Mouse (Mus musculus) thymus, adult 2 months (tissue): Measurements from ENCODE around the gene Snx21. TPM values are rescaled to one million over a fixed set of nuclear protein-coding genes. Genes with fewer than 3 reads are reported as not detected.

Experiments
- DNase-seq: peaks from one replicate; pipeline ENCODE4 v3.0.0; 2021
- H3K27ac ChIP-seq: fragments of 200-500 bp; 2 replicates; pipeline ENCODE4 v1.5.1; 2012; ENCODE audit warnings: low read length, control low read depth; ENCODE audit not compliant: control insufficient read depth, insufficient read depth
- H3K27me3 ChIP-seq: fragments of 200-500 bp; 2 replicates; pipeline ENCODE4 v1.6.1; 2012; ENCODE audit warnings: mild to moderate bottlenecking, low read length, moderate library complexity, mixed read lengths; ENCODE audit not compliant: control insufficient read depth, insufficient read depth
- H3K36me3 ChIP-seq: fragments of 200-500 bp; 2 replicates; pipeline ENCODE4 v1.6.1; 2012; ENCODE audit warnings: mild to moderate bottlenecking, low read length, moderate library complexity; ENCODE audit not compliant: control insufficient read depth, insufficient read depth
- H3K4me1 ChIP-seq: fragments of 200-500 bp; replicated peaks from 2 replicates; pipeline ENCODE4 v1.6.1; 2012; ENCODE audit warnings: low read length; ENCODE audit not compliant: control insufficient read depth, insufficient read depth
- H3K4me3 ChIP-seq: fragments of 200-500 bp; 2 replicates; pipeline ENCODE4 v1.5.1; 2012; ENCODE audit warnings: mild to moderate bottlenecking, low read length, control low read depth, moderate library complexity; ENCODE audit not compliant: control insufficient read depth, insufficient read depth
- CTCF ChIP-seq: fragments of 200-500 bp; IDR thresholded peaks from 2 replicates; pipeline ENCODE4 v1.5.1; 2012; ENCODE audit warnings: mild to moderate bottlenecking, control low read depth, low read length, moderate library complexity, borderline replicate concordance; ENCODE audit not compliant: control insufficient read depth, poor library complexity, insufficient read depth; ENCODE audit errors: extremely low read depth
- POLR2A ChIP-seq: fragments of 200-500 bp; IDR thresholded peaks from 2 replicates; pipeline ENCODE4 v1.6.1; 2012; ENCODE audit warnings: mild to moderate bottlenecking, low read length, control low read depth, moderate library complexity; ENCODE audit not compliant: control insufficient read depth, poor library complexity, insufficient read depth; ENCODE audit errors: extremely low read depth
- whole genome bisulfite sequencing: fragments of 180-500 bp; shearing (Covaris S2); methylation state at CpG from one replicate; pipeline ENCODE4 v1.1.7; 2018; 5-methylcytosine and 5-hydroxymethylcytosine counted together
- polyA plus RNA-seq: library from polyadenylated mRNA; depleted of rRNA; stranded (reverse); fragments of >200 nt; gene quantifications from 2 replicates; pipeline ENCODE4 v1.2.3, GENCODE M21; 2012

Gene Snx21
- polyA plus RNA-seq, 1 experiment: 11.9 TPM

DNA sequence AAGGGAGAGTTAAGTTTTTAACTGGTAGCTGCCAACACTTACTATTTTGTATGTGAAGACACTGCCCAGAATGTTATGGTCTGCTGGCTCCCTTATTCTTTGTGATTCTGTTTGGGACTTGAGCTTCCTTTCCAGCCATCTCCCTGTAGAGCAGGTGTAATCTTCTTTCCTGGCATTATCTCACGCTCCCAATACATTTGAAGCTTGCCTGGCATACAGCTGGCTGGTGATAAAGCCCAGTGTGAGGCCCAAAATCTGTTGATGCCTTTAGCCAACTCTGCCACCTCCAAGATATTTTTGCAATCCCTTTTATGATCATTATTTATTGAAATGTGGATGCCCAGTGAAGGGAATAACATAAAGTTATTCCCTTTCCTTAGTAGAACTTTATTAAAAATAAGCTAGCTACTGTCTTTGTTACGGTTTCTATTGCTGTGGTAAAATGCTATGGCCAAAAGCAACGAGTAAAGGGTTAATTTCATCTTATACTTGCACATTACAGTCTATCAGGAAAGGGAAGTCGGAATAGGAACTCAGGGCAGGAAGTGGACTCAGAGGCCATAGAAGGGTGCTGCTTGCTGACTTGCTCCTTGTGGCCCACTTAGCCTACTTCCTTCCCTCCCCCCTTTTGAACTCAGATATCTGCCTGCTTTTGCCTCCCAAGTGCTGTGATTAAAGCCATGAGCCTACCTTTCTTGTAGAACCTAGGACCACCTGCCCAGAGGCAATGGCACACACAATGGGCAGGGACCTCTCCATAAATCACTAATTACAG is 25.4 kb upstream of the Snx21 start:
- Histone ChIP-seq H3K4me1 (no peaks in the 10 kb centered on the region), H3K27ac (no peak overlapping the region), H3K36me3 (peaks cover 71% of the 10 kb centered on the region), H3K27me3 (no peaks in the 10 kb centered on the region), H3K4me3 (no peak overlapping the region)
- no peak for DNase-seq
- 82% methylated on average over 4 of the region's 4 CpGs for WGBS
- TF ChIP-seq POLR2A (no peak), CTCF (no peak)

- TF ChIP-seq CTCF: no peak
- no peak for TF ChIP-seq POLR2A
- DNase-seq: no peak
- H3K36me3 ChIP-seq: peaks cover 59% of the 10 kb centered on the region
- no peak overlapping the region for H3K4me3 ChIP-seq
- no peaks in the 10 kb centered on the region for H3K4me1 ChIP-seq
- H3K27me3 ChIP-seq: no peaks in the 10 kb centered on the region
- 98% methylated on average over 2 of the region's 2 CpGs for WGBS
- H3K27ac ChIP-seq: no peak overlapping the region
These were observed 24.1 kb upstream of the Snx21 start for GRCm38 (mm10) chr2:164761502-164761901.

DNA sequence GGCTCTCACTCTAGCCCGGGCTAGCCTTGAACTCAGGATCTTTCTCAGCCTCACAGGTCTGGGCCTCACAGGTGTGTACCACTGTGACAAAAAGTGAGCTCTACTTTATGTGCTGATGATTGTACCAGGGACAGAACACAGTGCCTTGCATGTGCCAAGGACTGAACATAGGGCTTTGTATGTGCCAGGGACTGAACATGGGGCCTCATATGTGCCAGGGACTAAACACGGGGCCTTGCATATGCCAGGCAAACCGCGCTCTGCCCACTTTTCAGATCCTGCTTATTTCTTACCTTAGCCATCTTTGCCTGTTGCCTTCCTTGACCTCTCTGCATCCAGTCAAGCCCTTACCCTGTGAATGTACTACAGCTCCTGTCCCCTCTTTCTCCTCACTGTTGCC is 23.7 kb upstream of the Snx21 start:
- Histone ChIP-seq H3K36me3 (peaks cover 56% of the 10 kb centered on the region), H3K27ac (no peak overlapping the region)
- TF ChIP-seq CTCF (no peak), POLR2A (no peak)

GRCm38 (mm10) chr2:164762593-164762992 is 23.0 kb upstream of the Snx21 start:
- 94% methylated on average over 7 of the region's 7 CpGs for WGBS
- Histone ChIP-seq H3K27ac (no peak overlapping the region), H3K27me3 (no peaks in the 10 kb centered on the region)

More for the DNA sequence above, 23.7 kb upstream of the Snx21 start:
- no peaks in the 10 kb centered on the region for H3K4me1 ChIP-seq
- H3K4me3 ChIP-seq: no peak overlapping the region
- no peaks in the 10 kb centered on the region for H3K27me3 ChIP-seq
- 97% methylated on average over 4 of the region's 4 CpGs for WGBS
- no peak for DNase-seq

DNA sequence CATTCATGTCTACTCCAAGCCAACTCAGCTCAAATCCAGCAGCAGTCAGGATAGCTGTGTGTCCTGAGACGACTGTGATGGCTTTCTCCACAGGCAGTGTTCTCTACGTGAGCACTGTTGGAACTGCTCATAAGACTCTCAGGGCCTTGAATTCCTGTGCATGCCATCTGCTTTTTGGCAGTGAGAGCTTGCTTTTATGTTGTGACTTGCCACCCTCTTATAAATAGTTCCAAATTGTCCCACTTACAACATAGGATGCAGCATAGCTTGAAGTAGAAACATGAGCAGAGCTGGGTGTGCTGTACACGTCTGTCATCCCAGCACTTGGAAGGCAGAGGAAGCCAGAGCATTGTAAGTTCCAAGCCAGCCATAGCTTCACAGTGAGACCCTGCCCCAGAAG is 19.8 kb upstream of the Snx21 start:
- Histone ChIP-seq H3K36me3 (peaks cover 27% of the 10 kb centered on the region), H3K27me3 (no peaks in the 10 kb centered on the region), H3K4me3 (no peak overlapping the region), H3K4me1 (peaks cover 13% of the 10 kb centered on the region), H3K27ac (no peak overlapping the region)
- DNase-seq: no peak
- WGBS: 94% methylated on average over 3 of the region's 3 CpGs
- no peak for TF ChIP-seq POLR2A
- TF ChIP-seq CTCF: no peak

More at GRCm38 (mm10) chr2:164762593-164762992, 23.0 kb upstream of the Snx21 start:
- Histone ChIP-seq H3K4me3 (no peak overlapping the region), H3K4me1 (no peaks in the 10 kb centered on the region), H3K36me3 (peaks cover 55% of the 10 kb centered on the region)
- no peak for TF ChIP-seq CTCF
- TF ChIP-seq POLR2A: no peak
- no peak for DNase-seq

- no peak overlapping the region for H3K27ac ChIP-seq
- WGBS: 98% methylated on average over 15 of the region's 15 CpGs
- peaks cover 19% of the 10 kb centered on the region for H3K36me3 ChIP-seq
- no peak for DNase-seq
- H3K4me3 ChIP-seq: no peak overlapping the region
- H3K4me1 ChIP-seq: peaks cover 21% of the 10 kb centered on the region
- no peak for TF ChIP-seq POLR2A
- TF ChIP-seq CTCF: no peak
- H3K27me3 ChIP-seq: no peaks in the 10 kb centered on the region
These were observed 17.6 kb upstream of the Snx21 start for GRCm38 (mm10) chr2:164767812-164768540.
